8 mouse cellular contexts compared by ENCODE assay signal in the genomic region with DNA sequence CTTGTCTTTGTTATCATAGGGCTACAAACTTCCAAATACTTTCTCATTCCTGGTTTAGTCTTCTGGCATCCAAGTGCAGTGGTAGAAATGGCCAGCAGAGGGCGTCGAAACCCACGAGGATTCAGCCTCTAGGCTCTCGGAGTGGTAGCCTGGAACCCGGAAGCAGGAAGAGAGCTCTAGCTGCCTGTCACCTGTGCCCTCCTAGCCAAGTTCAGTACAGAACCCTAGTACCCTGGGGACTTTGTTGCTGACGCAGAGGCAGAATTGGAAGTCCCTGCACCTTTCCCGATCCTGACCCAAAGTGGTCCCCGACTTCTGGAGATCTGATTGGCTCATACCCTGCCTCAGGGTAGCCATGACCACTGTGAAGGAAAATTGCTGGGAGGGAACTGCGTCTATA. TPM values are rescaled to one million over a fixed set of nuclear protein-coding genes. Genes with fewer than 3 reads are reported as not detected.
DNase-seq lines count a peak whose midpoint lies in the region; ATAC-seq and TF ChIP-seq lines count a peak whose summit lies in the region.

No protein-coding gene starts in this region.

- peak; percentile 82 for ATAC-seq in forebrain, postnatal 0 days
- ATAC-seq in lung, embryonic 15.5 days (ENCODE audit: borderline replicate concordance, extremely low read depth, low FRiP score, low TSS enrichment), result peak; percentile 78

- no peak for TF ChIP-seq EP300 in MEL (IDR thresholded peaks at IDR 0.05; ENCODE audit: low read depth in 1 of 2, low read length in 2 of 2)

- H3K27ac ChIP-seq in MEL (ENCODE audit: control insufficient read depth, low read depth, low read length), result peak overlapping the region; percentile 43; the same call in 1 of the 2 replicates
- H3K27ac ChIP-seq in cerebellum, adult 2 months (ENCODE audit: insufficient read depth, low read length), result no peak overlapping the region
- no peak overlapping the region for H3K27ac ChIP-seq in forebrain, postnatal 0 days (ENCODE audit: low read depth, low read length)
- H3K27ac ChIP-seq in lung, embryonic 15.5 days, result no peak overlapping the region

- H3K79me2 ChIP-seq in MEL (ENCODE audit: control insufficient read depth, insufficient read depth, low read length, poor library complexity), result no peaks in the 10 kb centered on the region; the same call in 1 of the 2 replicates

- WGBS in cerebellum, adult 2 months, result 8% methylated on average over 9 of the region's 9 CpGs
- WGBS in forebrain, postnatal 0 days, result 14% methylated on average over 9 of the region's 9 CpGs
- WGBS in lung, embryonic 15.5 days, result 12% methylated on average over 9 of the region's 9 CpGs

- DNase-seq in MEL (ENCODE audit: low read depth, low spot score), result peak; percentile 91
- peak; percentile 68 to 83 for DNase-seq in cerebellum, adult 2 months
- DNase-seq in forebrain, postnatal 0 days, result peak; percentile 91
- peak; percentile 91 for DNase-seq in heart, postnatal 4 days
- DNase-seq in layer of hippocampus, adult 8-10 months (ENCODE audit: low spot score in 2 of 2), result peak; percentile 71 to 90
- DNase-seq in ovary, adult 18-20 months (ENCODE audit: low spot score), result peak; percentile 65
- peak; percentile 91 for DNase-seq in thymus, postnatal 0 days (ENCODE audit: low spot score)

- H3K9ac ChIP-seq in MEL (ENCODE audit: control insufficient read depth, low read depth, low read length, poor library complexity, severe bottlenecking), result peak overlapping the region; percentile 80
- 0 out of 2 replicates have a peak overlapping the region, but pooled peaks have one; percentile 29 for H3K9ac ChIP-seq in forebrain, postnatal 0 days
- no peak overlapping the region for H3K9ac ChIP-seq in lung, embryonic 15.5 days

- H3K36me3 ChIP-seq in MEL (ENCODE audit: control insufficient read depth in 1 of 2, insufficient read depth in 2 of 2, low read length in 2 of 2), result peaks cover 0 to 2% of the 10 kb centered on the region in 2 experiments; a peak in 1 of 4 replicates
- no peaks in the 10 kb centered on the region for H3K36me3 ChIP-seq in forebrain, postnatal 0 days (ENCODE audit: insufficient read depth)
- H3K36me3 ChIP-seq in lung, embryonic 15.5 days, result no peaks in the 10 kb centered on the region

- no peaks in the 10 kb centered on the region for H3K27me3 ChIP-seq in MEL (ENCODE audit: control insufficient read depth in 1 of 2, insufficient read depth in 2 of 2, low read length in 2 of 2)
- no peaks in the 10 kb centered on the region for H3K27me3 ChIP-seq in cerebellum, adult 2 months (ENCODE audit: control insufficient read depth, insufficient read depth, low read length)
- no peaks in the 10 kb centered on the region for H3K27me3 ChIP-seq in forebrain, postnatal 0 days (ENCODE audit: insufficient read depth, low read length)
- no peaks in the 10 kb centered on the region for H3K27me3 ChIP-seq in lung, embryonic 15.5 days

- peak in 1 of 2 experiments; percentile 74; a peak in 2 of 4 replicates for TF ChIP-seq POLR2A in MEL (IDR thresholded peaks at IDR 0.05; ENCODE audit: control insufficient read depth in 1 of 2, insufficient read depth in 1 of 2, low read depth in 1 of 2, low read length in 2 of 2, poor library complexity in 1 of 2)
- TF ChIP-seq POLR2A in cerebellum, adult 2 months (IDR thresholded peaks at IDR 0.05; ENCODE audit: borderline replicate concordance, insufficient read depth, low read length), result no peak

- TF ChIP-seq CTCF in MEL (IDR thresholded peaks at IDR 0.05 in 2 of 3, conservative IDR thresholded peaks at IDR 0.05 in 1 of 3; ENCODE audit: control insufficient read depth in 1 of 3, insufficient read depth in 1 of 3, low read depth in 2 of 3, low read length in 3 of 3, poor library complexity in 1 of 3, severe bottlenecking in 1 of 3), result peak in 2 of 3 experiments; percentile 92 to 95
- peak; percentile 91 for TF ChIP-seq CTCF in cerebellum, adult 2 months (IDR thresholded peaks at IDR 0.05; ENCODE audit: borderline replicate concordance, insufficient read depth, low read depth, low read length)
- peak; percentile 96 for TF ChIP-seq CTCF in forebrain, postnatal 0 days (IDR thresholded peaks at IDR 0.05; ENCODE audit: low read depth)

- TF ChIP-seq RAD21 in MEL (IDR thresholded peaks at IDR 0.05; ENCODE audit: low read depth, low read length), result peak; percentile 97

- H3K9me3 ChIP-seq in MEL (replicated peaks; ENCODE audit: insufficient read depth, low read length), result no peaks in the 10 kb centered on the region
- H3K9me3 ChIP-seq in forebrain, postnatal 0 days (ENCODE audit: low read length), result no peaks in the 10 kb centered on the region
- no peaks in the 10 kb centered on the region for H3K9me3 ChIP-seq in lung, embryonic 15.5 days

- H3K4me3 ChIP-seq in MEL (ENCODE audit: control insufficient read depth in 1 of 2, insufficient read depth in 1 of 2, low read depth in 2 of 2, low read length in 2 of 2), result peak overlapping the region; percentile 69 to 80
- peak overlapping the region; percentile 48 for H3K4me3 ChIP-seq in cerebellum, adult 2 months (replicated peaks; ENCODE audit: insufficient read depth, low read depth, low read length)
- peak overlapping the region; percentile 22 for H3K4me3 ChIP-seq in forebrain, postnatal 0 days (ENCODE audit: low read depth, low read length)
- peak overlapping the region; percentile 26 for H3K4me3 ChIP-seq in lung, embryonic 15.5 days

- H3K4me1 ChIP-seq in MEL (ENCODE audit: control insufficient read depth in 1 of 2, insufficient read depth in 2 of 2, low read length in 2 of 2), result peaks cover 0 to 2% of the 10 kb centered on the region in 2 experiments; a peak in 1 of 4 replicates
- no peaks in the 10 kb centered on the region for H3K4me1 ChIP-seq in cerebellum, adult 2 months (ENCODE audit: control insufficient read depth, insufficient read depth, low read length)
- H3K4me1 ChIP-seq in forebrain, postnatal 0 days (ENCODE audit: insufficient read depth), result no peaks in the 10 kb centered on the region
- peaks cover 3% of the 10 kb centered on the region; the same call in 1 of the 2 replicates for H3K4me1 ChIP-seq in lung, embryonic 15.5 days

- peak overlapping the region; percentile 44 for H3K4me2 ChIP-seq in forebrain, postnatal 0 days (ENCODE audit: low read depth)
- H3K4me2 ChIP-seq in lung, embryonic 15.5 days, result peak overlapping the region; percentile 51

TF ChIP-seq in MEL, 35 proteins besides CTCF, POLR2A, EP300 and RAD21 (continues in another document):
- TF ChIP-seq ZMIZ1 (IDR thresholded peaks at IDR 0.05; ENCODE audit: low read depth, low read length), result no peak
- peak; percentile 99 for TF ChIP-seq SMC3 (IDR thresholded peaks at IDR 0.05; ENCODE audit: low read depth, low read length)
- TF ChIP-seq ETS1 (IDR thresholded peaks at IDR 0.05; ENCODE audit: low read depth, low read length), result peak; percentile 21; the same call in 1 of the 2 replicates
- TF ChIP-seq TBP (IDR thresholded peaks at IDR 0.05; ENCODE audit: low read depth, low read length), result peak; percentile 64
- TF ChIP-seq RCOR1 (IDR thresholded peaks at IDR 0.05; ENCODE audit: low read depth, low read length), result no peak
- TF ChIP-seq SIN3A (IDR thresholded peaks at IDR 0.05; ENCODE audit: low read length), result peak; percentile 96
- TF ChIP-seq HCFC1 (IDR thresholded peaks at IDR 0.05; ENCODE audit: low read depth, low read length), result peak; percentile 71
- no peak for TF ChIP-seq CHD2 (IDR thresholded peaks at IDR 0.05; ENCODE audit: low read length)
- no peak for TF ChIP-seq MAZ (IDR thresholded peaks at IDR 0.05; ENCODE audit: low read depth, low read length)
- peak; percentile 100 for TF ChIP-seq ELF1 (IDR thresholded peaks at IDR 0.05; ENCODE audit: low read depth, low read length)
- TF ChIP-seq MEF2A (IDR thresholded peaks at IDR 0.05; ENCODE audit: extremely low read depth, insufficient replicate concordance, low read depth, low read length, poor library complexity, severe bottlenecking), result no peak
- no peak for TF ChIP-seq MAX (IDR thresholded peaks at IDR 0.05; ENCODE audit: low read length)
- no peak for TF ChIP-seq ZKSCAN1 (IDR thresholded peaks at IDR 0.05; ENCODE audit: low read depth, low read length)
- TF ChIP-seq TAL1 (IDR thresholded peaks at IDR 0.05; ENCODE audit: low read length), result no peak
- TF ChIP-seq GATA1 (IDR thresholded peaks at IDR 0.05; ENCODE audit: low read depth, low read length), result no peak
- no peak for TF ChIP-seq E2F4 (IDR thresholded peaks at IDR 0.05; ENCODE audit: borderline replicate concordance, low read depth, low read length)
- TF ChIP-seq USF2 (IDR thresholded peaks at IDR 0.05; ENCODE audit: borderline replicate concordance in 1 of 2, insufficient read depth in 1 of 2, low read depth in 1 of 2, low read length in 2 of 2), result no peak
- no peak for TF ChIP-seq CHD1 (IDR thresholded peaks at IDR 0.05; ENCODE audit: low read depth, low read length)
- no peak for TF ChIP-seq GABPA (IDR thresholded peaks at IDR 0.05; ENCODE audit: low read depth, low read length)
- TF ChIP-seq ZNF384 (IDR thresholded peaks at IDR 0.05; ENCODE audit: low read depth, low read length), result 0 out of 2 replicates have a peak, but pooled peaks have one; percentile 35
- peak; percentile 82; the same call in 1 of the 2 replicates for TF ChIP-seq MYC (IDR thresholded peaks at IDR 0.05; ENCODE audit: low read depth, low read length)
- TF ChIP-seq TCF12 (IDR thresholded peaks at IDR 0.05; ENCODE audit: low read depth, low read length), result peak; percentile 38; the same call in 1 of the 2 replicates
- TF ChIP-seq USF1 (IDR thresholded peaks at IDR 0.05; ENCODE audit: low read depth, low read length), result no peak
- TF ChIP-seq NELFE (IDR thresholded peaks at IDR 0.05; ENCODE audit: low read depth, low read length), result 0 out of 2 replicates have a peak, but pooled peaks have one; percentile 29
- TF ChIP-seq POLR2AphosphoS5 (IDR thresholded peaks at IDR 0.05; ENCODE audit: borderline replicate concordance, low read depth, low read length), result no peak
- peak; percentile 98 for TF ChIP-seq ZC3H11A (IDR thresholded peaks at IDR 0.05; ENCODE audit: low read depth, low read length)
- no peak for TF ChIP-seq POLR2AphosphoS2 (IDR thresholded peaks at IDR 0.05; ENCODE audit: low read length)

RNA-seq across cellular contexts. Expression of gene Cmip, which starts 32.2 kb away (rescaled TPM):
- 17.0 and 20.8 TPM in 2 replicates for total RNA-seq in MEL (2012; rRNA removed)
- polyA plus RNA-seq in MEL (2012; ENCODE audit: insufficient read depth in 1 of 2, insufficient read length in 2 of 2, low read depth in 1 of 2, low replicate concordance in 2 of 2, missing spikeins in 1 of 2), result 10 to 100 TPM in 1 of 2 experiments, not detected in 1; 71.8 TPM
- polyA plus RNA-seq in cerebellum, adult 2 months (2012; rRNA removed), result 64.7 and 64.9 TPM in 2 replicates
- total RNA-seq in forebrain, postnatal 0 days (2014; rRNA removed), result 139 and 204 TPM in 2 replicates
- 126 and 192 TPM in 2 replicates for polyA plus RNA-seq in forebrain, postnatal 0 days (2015; fragmentation: Nextera tagmentation; extraction: Ambion mirVana)
- total RNA-seq in heart, postnatal 4 days (2021), result 10 to 100 TPM; 32.2 to 34.5 TPM
- total RNA-seq in layer of hippocampus, adult 8-10 months (2022), result 100 to 1,000 TPM; 252 to 278 (median 268) TPM
- 18.8 and 21.7 TPM in 2 replicates for polyA plus RNA-seq in lung, embryonic 15.5 days (2015; fragmentation: Nextera tagmentation; extraction: Ambion mirVana)
- polyA plus RNA-seq in thymus, postnatal 0 days (2015; fragmentation: Nextera tagmentation; extraction: Ambion mirVana), result 31.9 and 39.9 TPM in 2 replicates

Comparison
In these comparisons a context has a peak if more than half of its experiments do, and no peak if none do; other contexts are left out.
1. H3K4me3 ChIP-seq: peak in every context shown above with its lines; median percentile 74 in MEL; 48 in cerebellum, adult 2 months; 26 in lung, embryonic 15.5 days; 22 in forebrain, postnatal 0 days.